Mouse (Mus musculus) stomach, embryonic 15.5 days (tissue): ENCODE results near the gene Gm20388. TPM values are rescaled to one million over a fixed set of nuclear protein-coding genes. Genes with fewer than 3 reads are reported as not detected.

ENCODE experiments used
- ATAC-seq: fragments of 200-750 bp; cut with Nextera tagmentation; 2 replicates; pipeline ENCODE4 v1.8.0; 2017; ENCODE audit warnings: low read depth, moderate number of reproducible peaks, moderate TSS enrichment; ENCODE audit not compliant: insufficient read depth, low FRiP score
- H3K27ac ChIP-seq: fragments of 300-500 bp; sonication (generic); 2 replicates; pipeline ENCODE4 v1.5.1; 2015; ENCODE audit warnings: mild to moderate bottlenecking, inconsistent platforms
- H3K27me3 ChIP-seq: fragments of 300-500 bp; sonication (generic); replicated peaks from 2 replicates; pipeline ENCODE4 v1.6.1; 2015; ENCODE audit warnings: inconsistent platforms
- H3K36me3 ChIP-seq: fragments of 300-500 bp; sonication (generic); 2 replicates; pipeline ENCODE4 v1.6.1; 2015; ENCODE audit warnings: inconsistent platforms
- H3K4me1 ChIP-seq: fragments of 300-500 bp; sonication (generic); 2 replicates; pipeline ENCODE4 v1.6.1; 2015; ENCODE audit warnings: inconsistent platforms
- H3K4me2 ChIP-seq: fragments of 300-500 bp; sonication (generic); 2 replicates; pipeline ENCODE4 v1.6.1; 2015; ENCODE audit warnings: mild to moderate bottlenecking, inconsistent platforms
- H3K4me3 ChIP-seq: fragments of 300-500 bp; sonication (generic); replicated peaks from 2 replicates; pipeline ENCODE4 v1.5.1; 2015; ENCODE audit warnings: inconsistent platforms
- H3K9ac ChIP-seq: fragments of 300-500 bp; sonication (generic); 2 replicates; pipeline ENCODE4 v1.6.1; 2015; ENCODE audit warnings: inconsistent platforms
- H3K9me3 ChIP-seq: fragments of 300-500 bp; sonication (generic); 2 replicates; pipeline ENCODE4 v1.6.1; 2016; ENCODE audit warnings: inconsistent platforms
- WGBS: fragments of 180-500 bp; shearing (Covaris S2); methylation state at CpG from one replicate; pipeline ENCODE4 v1.1.7; 2015; 5-methylcytosine and 5-hydroxymethylcytosine counted together
- polyA plus RNA-seq: library from polyadenylated mRNA; unstranded; fragments of >200 nt; fragmentation: Nextera tagmentation; extraction: Ambion mirVana; gene quantifications from 2 replicates; pipeline ENCODE4 v1.2.1, GENCODE M21; 2015

The Gm20388 gene
- polyA plus RNA-seq, 1 experiment from 2014 or later = not detected

- Histone ChIP-seq H3K9ac (no peak overlapping the region), H3K27me3 (no peaks in the 10 kb centered on the region), H3K4me3 (no peak overlapping the region), H3K27ac (no peak overlapping the region), H3K9me3 (no peaks in the 10 kb centered on the region), H3K4me2 (no peak overlapping the region), H3K4me1 (no peaks in the 10 kb centered on the region), H3K36me3 (peaks cover 27% of the 10 kb centered on the region)
- ATAC-seq = peak; percentile 45
- WGBS = 37% methylated on average over 10 of the region's 10 CpGs
Observed at GRCm38 (mm10) chr8:122500856-122501255, 2590.2 kb downstream of the Gm20388 start.

DNA sequence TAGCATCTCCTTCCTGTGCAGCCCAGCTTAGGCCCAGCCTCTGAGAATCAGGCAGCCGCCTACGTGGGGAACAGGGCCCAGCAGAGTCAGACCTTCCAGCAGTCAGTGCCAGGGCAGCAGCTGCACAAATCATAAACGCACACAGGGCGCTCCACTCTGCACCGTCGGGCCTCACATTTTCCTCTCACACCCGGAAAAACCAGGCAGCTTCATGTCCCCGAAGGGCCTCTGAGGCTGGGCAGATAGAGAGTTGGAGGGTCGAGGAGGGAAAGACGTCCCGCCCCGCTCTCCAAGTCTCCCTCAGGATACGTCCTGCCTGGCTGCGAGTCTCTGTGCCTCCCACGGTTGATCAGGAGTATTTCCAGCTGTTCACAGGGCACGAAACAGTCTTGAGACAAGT, 2600.9 kb downstream of the Gm20388 start:
- Histone ChIP-seq H3K9me3 (no peaks in the 10 kb centered on the region), H3K4me3 (no peak overlapping the region), H3K9ac (no peak overlapping the region), H3K27ac (peak overlapping the region; percentile 82), H3K4me1 (peaks cover 23% of the 10 kb centered on the region), H3K36me3 (no peaks in the 10 kb centered on the region), H3K27me3 (no peaks in the 10 kb centered on the region), H3K4me2 (peak overlapping the region; percentile 5; the same call in 1 of the 2 replicates)
- ATAC-seq = peak; percentile 53; the same call in 1 of the 2 replicates
- 43% methylated on average over 16 of the region's 16 CpGs for WGBS

- Histone ChIP-seq H3K36me3 (no peaks in the 10 kb centered on the region), H3K27ac (peak overlapping the region; percentile 82), H3K27me3 (no peaks in the 10 kb centered on the region), H3K4me3 (no peak overlapping the region), H3K4me1 (peaks cover 27% of the 10 kb centered on the region), H3K9ac (no peak overlapping the region), H3K4me2 (no peak overlapping the region), H3K9me3 (no peaks in the 10 kb centered on the region)
- no peak for ATAC-seq
- 62% methylated on average over 7 of the region's 7 CpGs for WGBS
Observed at GRCm38 (mm10) chr8:122512392-122512791, 2601.8 kb downstream of the Gm20388 start.

- H3K9ac ChIP-seq = no peak overlapping the region
- no peak overlapping the region for H3K27ac ChIP-seq
- no peak for ATAC-seq
- peaks cover 41% of the 10 kb centered on the region for H3K4me1 ChIP-seq
- no peaks in the 10 kb centered on the region for H3K27me3 ChIP-seq
- no peaks in the 10 kb centered on the region for H3K36me3 ChIP-seq
- no peak overlapping the region for H3K4me3 ChIP-seq
- no peak overlapping the region for H3K4me2 ChIP-seq
- no peaks in the 10 kb centered on the region for H3K9me3 ChIP-seq
- WGBS = 91% methylated on average over 14 of the region's 14 CpGs
Observed at GRCm38 (mm10) chr8:122515699-122516098, 2605.1 kb downstream of the Gm20388 start.

DNA sequence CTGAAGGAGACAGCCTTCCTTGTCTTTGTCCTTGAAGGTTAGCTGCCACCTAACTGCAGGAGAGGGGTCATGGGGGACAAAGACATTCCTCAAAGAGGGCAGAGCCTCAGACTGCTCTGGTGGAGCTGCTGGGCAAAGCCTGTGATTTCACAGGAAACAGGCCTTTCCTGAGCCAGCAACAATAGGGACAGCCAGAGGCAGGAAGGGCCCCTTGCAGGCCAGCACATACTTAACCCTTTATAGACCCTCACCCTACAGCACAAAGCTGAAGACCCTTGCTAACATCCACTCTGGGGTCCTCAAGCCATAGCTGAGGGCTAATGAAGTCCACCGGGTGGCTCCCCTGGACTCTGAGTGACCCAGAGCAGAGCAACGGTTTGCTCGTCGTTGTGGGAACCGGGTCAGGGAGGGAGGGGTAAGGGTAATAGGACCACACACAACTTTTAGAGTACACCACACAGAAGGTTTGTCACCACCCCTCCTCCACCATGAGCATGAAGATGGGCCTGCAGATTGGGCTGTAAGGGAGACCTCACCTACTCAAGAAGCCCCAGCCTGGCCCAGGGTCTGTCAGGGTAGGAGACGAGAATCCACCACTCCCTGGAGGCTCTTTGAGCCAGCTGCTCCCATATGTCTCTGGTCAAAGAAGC, 2607.0 kb downstream of the Gm20388 start:
- ATAC-seq = peak; percentile 60; the same call in 1 of the 2 replicates
- 18% methylated on average over 6 of the region's 6 CpGs for WGBS
- Histone ChIP-seq H3K27me3 (no peaks in the 10 kb centered on the region), H3K4me3 (no peak overlapping the region), H3K36me3 (no peaks in the 10 kb centered on the region), H3K9me3 (no peaks in the 10 kb centered on the region), H3K27ac (peak overlapping the region; percentile 79), H3K9ac (no peak overlapping the region), H3K4me2 (no peak overlapping the region; the same call in 1 of the 2 replicates), H3K4me1 (peaks cover 23% of the 10 kb centered on the region)

- H3K4me3 ChIP-seq = no peak overlapping the region
- no peak overlapping the region for H3K4me2 ChIP-seq
- no peak for ATAC-seq
- H3K4me1 ChIP-seq = peaks cover 52% of the 10 kb centered on the region
- H3K9ac ChIP-seq = no peak overlapping the region
- peak overlapping the region; percentile 28; the same call in 1 of the 2 replicates for H3K27ac ChIP-seq
- H3K36me3 ChIP-seq = no peaks in the 10 kb centered on the region
- H3K27me3 ChIP-seq = no peaks in the 10 kb centered on the region
- 79% methylated on average over 11 of the region's 11 CpGs for WGBS
- no peaks in the 10 kb centered on the region for H3K9me3 ChIP-seq
Observed at GRCm38 (mm10) chr8:122520611-122521010, 2610.0 kb downstream of the Gm20388 start.

DNA sequence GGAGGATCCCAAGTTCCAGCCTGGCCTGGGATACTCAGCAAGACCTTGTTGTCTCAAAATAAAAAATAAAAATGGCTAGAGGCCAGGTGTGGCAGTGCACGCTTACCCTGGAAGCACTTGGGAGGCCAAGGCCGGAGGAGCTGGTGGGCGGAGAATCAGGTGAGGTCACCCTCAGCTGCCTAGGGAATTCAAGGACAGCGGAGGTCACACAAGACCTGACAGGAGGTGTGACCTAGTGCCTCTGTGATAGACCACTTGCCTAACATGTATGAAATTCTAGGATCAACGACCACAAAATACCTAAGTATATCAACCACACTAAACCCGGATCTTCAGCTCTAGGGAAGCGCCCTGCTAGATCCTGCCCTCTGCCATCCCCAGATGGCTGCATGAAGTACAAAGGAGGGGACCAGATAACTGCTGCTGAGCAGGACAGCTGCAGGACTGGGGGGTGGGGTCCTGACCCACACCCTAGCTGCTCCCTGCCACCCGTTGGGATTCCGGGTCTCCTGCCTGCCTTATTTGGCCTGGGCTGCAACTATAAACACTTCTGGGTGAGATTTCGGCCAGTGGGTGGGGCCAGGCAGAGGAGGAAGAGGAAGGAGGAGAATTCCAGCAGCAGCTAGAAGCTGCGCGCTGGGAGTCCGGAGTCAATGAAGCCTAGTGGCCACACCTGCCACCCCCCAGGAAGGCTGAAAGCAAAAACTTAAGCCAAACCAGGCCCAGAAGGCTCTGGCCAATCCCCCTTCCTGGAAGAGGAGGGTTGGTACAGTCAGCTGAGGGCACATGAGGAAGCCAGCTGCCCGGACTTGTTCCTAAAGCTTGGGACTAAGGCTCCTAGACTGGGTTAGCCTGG, 2612.4 kb downstream of the Gm20388 start:
- 36% methylated on average over 14 of the region's 14 CpGs for WGBS
- Histone ChIP-seq H3K4me2 (peak overlapping the region; percentile 41), H3K36me3 (no peaks in the 10 kb centered on the region), H3K4me1 (peaks cover 58% of the 10 kb centered on the region), H3K27me3 (no peaks in the 10 kb centered on the region), H3K27ac (peak overlapping the region; percentile 84), H3K9ac (peak overlapping the region; percentile 0; the same call in 1 of the 2 replicates), H3K9me3 (no peaks in the 10 kb centered on the region), H3K4me3 (no peak overlapping the region; the same call in 1 of the 2 replicates)
- ATAC-seq = peak; percentile 24; the same call in 1 of the 2 replicates

- no peaks in the 10 kb centered on the region for H3K9me3 ChIP-seq
- peaks cover 50% of the 10 kb centered on the region for H3K4me1 ChIP-seq
- H3K4me3 ChIP-seq = no peak overlapping the region
- no peaks in the 10 kb centered on the region for H3K36me3 ChIP-seq
- WGBS = 33% methylated on average over 23 of the region's 23 CpGs
- H3K9ac ChIP-seq = peak overlapping the region; percentile 0; the same call in 1 of the 2 replicates
- H3K27me3 ChIP-seq = no peaks in the 10 kb centered on the region
- peak overlapping the region; percentile 41 for H3K4me2 ChIP-seq
- peak overlapping the region; percentile 84 for H3K27ac ChIP-seq
- no peak for ATAC-seq
Observed at GRCm38 (mm10) chr8:122523652-122524360, 2613.2 kb downstream of the Gm20388 start.

- Histone ChIP-seq H3K4me3 (no peak overlapping the region), H3K9ac (no peak overlapping the region), H3K27me3 (no peaks in the 10 kb centered on the region), H3K36me3 (no peaks in the 10 kb centered on the region), H3K4me1 (peaks cover 46% of the 10 kb centered on the region), H3K27ac (peak overlapping the region; percentile 84), H3K9me3 (no peaks in the 10 kb centered on the region), H3K4me2 (no peak overlapping the region)
- WGBS = 78% methylated on average over 6 of the region's 6 CpGs
- ATAC-seq = no peak
Observed at GRCm38 (mm10) chr8:122524506-122524905, 2613.9 kb downstream of the Gm20388 start.

GRCm38 (mm10) chr8:122525004-122525403, 2614.4 kb downstream of the Gm20388 start:
- no peak overlapping the region for H3K4me2 ChIP-seq
- WGBS = 56% methylated on average over 6 of the region's 6 CpGs
- no peaks in the 10 kb centered on the region for H3K36me3 ChIP-seq
- H3K9ac ChIP-seq = no peak overlapping the region
- no peaks in the 10 kb centered on the region for H3K9me3 ChIP-seq
- H3K4me1 ChIP-seq = peaks cover 46% of the 10 kb centered on the region
- 0 out of 2 replicates have a peak overlapping the region, but pooled peaks have one; percentile 84 for H3K27ac ChIP-seq
- ATAC-seq = peak; percentile 69; the same call in 1 of the 2 replicates
- no peaks in the 10 kb centered on the region for H3K27me3 ChIP-seq
- H3K4me3 ChIP-seq = no peak overlapping the region

DNA sequence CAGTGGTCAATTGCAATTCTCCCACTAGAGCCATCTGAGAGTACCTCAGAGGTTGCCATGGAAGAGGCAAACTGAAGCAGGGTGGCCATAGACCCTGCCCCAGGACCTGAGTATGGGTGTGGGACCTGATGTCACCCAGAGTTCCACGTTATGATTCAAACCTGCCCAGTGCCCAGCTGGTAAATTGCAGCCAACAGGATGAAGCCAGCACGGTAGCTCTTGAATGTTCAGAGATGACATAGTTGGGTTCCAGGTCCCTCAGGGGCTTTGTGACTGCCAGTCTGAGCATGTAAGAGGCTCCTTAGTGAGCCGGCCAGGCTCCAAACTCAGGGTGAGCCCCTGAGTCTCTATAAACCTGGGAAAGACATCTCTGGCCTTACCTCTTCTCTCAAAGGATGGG, 2615.4 kb downstream of the Gm20388 start:
- H3K27ac ChIP-seq = no peak overlapping the region; the same call in 1 of the 2 replicates
- WGBS = 61% methylated on average over 3 of the region's 3 CpGs

More for the DNA sequence above, 2615.4 kb downstream of the Gm20388 start:
- no peaks in the 10 kb centered on the region for H3K36me3 ChIP-seq
- peaks cover 46% of the 10 kb centered on the region for H3K4me1 ChIP-seq
- ATAC-seq = no peak
- H3K9me3 ChIP-seq = no peaks in the 10 kb centered on the region
- no peaks in the 10 kb centered on the region for H3K27me3 ChIP-seq
- no peak overlapping the region for H3K4me2 ChIP-seq
- H3K4me3 ChIP-seq = no peak overlapping the region
- H3K9ac ChIP-seq = no peak overlapping the region
